Mouse (Mus musculus): Measurements from ENCODE around the gene Vmn2r33. TPM values are rescaled to one million over a fixed set of nuclear protein-coding genes. Genes with fewer than 3 reads are reported as not detected.
"Not testable (repeated sequence)": the region's sequence is repeated elsewhere in the genome, so short reads cannot be mapped to it uniquely, and the experiment has no call there.

Gene Vmn2r33
- polyA plus RNA-seq (2014; fragmentation: Nextera tagmentation; extraction: Ambion mirVana), result not detected in 2 replicates

DNA sequence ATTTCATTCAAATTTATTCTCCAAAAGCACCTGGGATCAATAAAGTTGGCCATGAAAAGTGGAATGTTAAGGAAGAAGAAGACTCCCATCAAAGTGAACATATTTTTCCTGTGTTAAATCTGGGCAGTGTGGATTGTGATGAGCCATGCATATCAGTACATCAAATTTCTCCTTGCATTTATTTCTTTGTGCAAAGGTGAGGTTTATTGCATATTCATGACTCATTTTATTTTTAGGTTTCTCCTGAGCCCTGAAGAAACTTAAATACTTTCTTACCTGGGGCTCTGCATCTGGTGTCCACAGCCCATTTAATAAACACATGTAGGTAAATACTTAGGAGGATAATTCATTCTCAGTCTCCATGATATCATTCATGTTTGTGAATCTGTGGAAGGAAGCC is at the start of gene Vmn2r33:
Vmn2r33 (minus strand) TSS at position 101 of the 400 bp plus-strand sequence.
- not testable (repeated sequence) for H3K27ac ChIP-seq; H3K4me3 ChIP-seq (replicated peaks; ENCODE audit: low read length); DNase-seq (ENCODE audit: low spot score); H3K4me2 ChIP-seq (replicated peaks); H3K9me3 ChIP-seq (ENCODE audit: control insufficient read depth, low read length); ATAC-seq (ENCODE audit: low FRiP score); H3K27me3 ChIP-seq (ENCODE audit: control insufficient read depth, insufficient read depth, low read length); H3K9ac ChIP-seq; H3K36me3 ChIP-seq (replicated peaks; ENCODE audit: control insufficient read depth, insufficient read depth); H3K4me1 ChIP-seq (replicated peaks; ENCODE audit: control insufficient read depth, insufficient read depth, low read length)

Other genes with a start within 250 kb of the Vmn2r33 start
- gene Vmn2r30, start 229.2 kb downstream of the Vmn2r33 start, polyA plus RNA-seq (2014; fragmentation: Nextera tagmentation; extraction: Ambion mirVana), result not detected in 2 replicates
- not detected in 2 replicates for gene Gm45783, start 192.2 kb downstream of the Vmn2r33 start, polyA plus RNA-seq (2014; fragmentation: Nextera tagmentation; extraction: Ambion mirVana)
- gene Vmn2r31, start 167.1 kb downstream of the Vmn2r33 start, polyA plus RNA-seq (2014; fragmentation: Nextera tagmentation; extraction: Ambion mirVana), result not detected in 2 replicates
- gene Vmn2r32, start 86.8 kb downstream of the Vmn2r33 start, polyA plus RNA-seq (2014; fragmentation: Nextera tagmentation; extraction: Ambion mirVana), result not detected in 2 replicates
- gene Vmn2r34, start 122.7 kb upstream of the Vmn2r33 start, polyA plus RNA-seq (2014; fragmentation: Nextera tagmentation; extraction: Ambion mirVana), result not detected in 2 replicates